Mouse (Mus musculus): ENCODE measurements at regions not wholly inside any gene's neighbourhood (a gene's known extent, or its start where the extent isn't known, plus 50 kb on each side); places are given as distances from the start of the nearest gene placed in this dataset.
"Not testable (repeated sequence)": the region's sequence is repeated elsewhere in the genome, so short reads cannot be mapped to it uniquely, and the experiment has no call there.

- no peak for DNase-seq (ENCODE audit: low read depth in 3 of 3, low spot score in 3 of 3)
- ATAC-seq (ENCODE audit: insufficient read depth): no peak
These were observed 197.4 kb downstream of the Prex1 start for GRCm38 (mm10) chr2:166516261-166516660.

GRCm38 (mm10) chr2:166514664-166515063 lies 199.0 kb downstream of the Prex1 start:
- TF ChIP-seq EP300 (IDR thresholded peaks at IDR 0.05; ENCODE audit: low read depth) (no peak), CTCF (IDR thresholded peaks at IDR 0.05; ENCODE audit: low read depth) (no peak)
- no peak overlapping the region for H3K4me3 ChIP-seq (ENCODE audit: insufficient read depth in 1 of 2, low read depth in 2 of 2, low read length in 2 of 2)
- no peak overlapping the region for H3K27ac ChIP-seq
- no peak overlapping the region for H3K4me2 ChIP-seq (ENCODE audit: low read depth)
- H3K9me3 ChIP-seq (ENCODE audit: control insufficient read depth, low read length): no peaks in the 10 kb centered on the region
- WGBS (ENCODE audit: insufficient replicate concordance): 40% methylated on average over 8 of the region's 8 CpGs
- no peak overlapping the region for H3K9ac ChIP-seq (replicated peaks)
- H3K27me3 ChIP-seq (ENCODE audit: control insufficient read depth, insufficient read depth, low read length): no peaks in the 10 kb centered on the region
- no peaks in the 10 kb centered on the region for H3K36me3 ChIP-seq (replicated peaks; ENCODE audit: control insufficient read depth, insufficient read depth, low read depth)
- DNase-seq (ENCODE audit: low read depth in 3 of 3, low spot score in 3 of 3) (no peak), ATAC-seq (ENCODE audit: insufficient read depth) (no peak)
- H3K4me1 ChIP-seq (replicated peaks; ENCODE audit: control insufficient read depth in 2 of 2, insufficient read depth in 2 of 2, low read length in 1 of 2): no peaks in the 10 kb centered on the region

More at GRCm38 (mm10) chr2:166516261-166516660, 197.4 kb downstream of the Prex1 start:
- Histone ChIP-seq H3K4me1 (replicated peaks; ENCODE audit: control insufficient read depth in 2 of 2, insufficient read depth in 2 of 2, low read length in 1 of 2) (no peaks in the 10 kb centered on the region), H3K27me3 (ENCODE audit: control insufficient read depth, insufficient read depth, low read length) (no peaks in the 10 kb centered on the region), H3K36me3 (replicated peaks; ENCODE audit: control insufficient read depth, insufficient read depth, low read depth) (no peaks in the 10 kb centered on the region), H3K27ac (no peak overlapping the region), H3K9ac (replicated peaks) (no peak overlapping the region), H3K4me2 (ENCODE audit: low read depth) (no peak overlapping the region), H3K4me3 (ENCODE audit: insufficient read depth in 1 of 2, low read depth in 2 of 2, low read length in 2 of 2) (no peak overlapping the region), H3K9me3 (ENCODE audit: control insufficient read depth, low read length) (no peaks in the 10 kb centered on the region)
- TF ChIP-seq EP300 (IDR thresholded peaks at IDR 0.05; ENCODE audit: low read depth) (no peak), CTCF (IDR thresholded peaks at IDR 0.05; ENCODE audit: low read depth) (no peak)
- 27% methylated on average over 1 of the region's 1 CpGs for WGBS (ENCODE audit: insufficient replicate concordance)

GRCm38 (mm10) chr2:166512488-166512887 lies 201.1 kb downstream of the Prex1 start:
- H3K4me2 ChIP-seq (ENCODE audit: low read depth): no peak overlapping the region
- H3K36me3 ChIP-seq (replicated peaks; ENCODE audit: control insufficient read depth, insufficient read depth, low read depth): no peaks in the 10 kb centered on the region
- WGBS (ENCODE audit: insufficient replicate concordance): 59% methylated on average over 8 of the region's 8 CpGs
- H3K4me1 ChIP-seq (replicated peaks; ENCODE audit: control insufficient read depth in 2 of 2, insufficient read depth in 2 of 2, low read length in 1 of 2): no peaks in the 10 kb centered on the region
- no peak overlapping the region for H3K9ac ChIP-seq (replicated peaks)
- peaks cover 2% of the 10 kb centered on the region; the same call in 1 of the 2 replicates for H3K9me3 ChIP-seq (ENCODE audit: control insufficient read depth, low read length)
- DNase-seq (ENCODE audit: low read depth in 3 of 3, low spot score in 3 of 3): no peak
- peak; percentile 67 for TF ChIP-seq CTCF (IDR thresholded peaks at IDR 0.05; ENCODE audit: low read depth)
- TF ChIP-seq EP300 (IDR thresholded peaks at IDR 0.05; ENCODE audit: low read depth): no peak
- no peak for ATAC-seq (ENCODE audit: insufficient read depth)
- H3K4me3 ChIP-seq (ENCODE audit: insufficient read depth in 1 of 2, low read depth in 2 of 2, low read length in 2 of 2): no peak overlapping the region
- no peaks in the 10 kb centered on the region for H3K27me3 ChIP-seq (ENCODE audit: control insufficient read depth, insufficient read depth, low read length)
- H3K27ac ChIP-seq: no peak overlapping the region

- not testable (repeated sequence) for ATAC-seq (ENCODE audit: insufficient read depth); H3K36me3 ChIP-seq (replicated peaks; ENCODE audit: control insufficient read depth, insufficient read depth, low read depth); H3K27ac ChIP-seq; DNase-seq (ENCODE audit: low read depth in 3 of 3, low spot score in 3 of 3); H3K27me3 ChIP-seq (ENCODE audit: control insufficient read depth, insufficient read depth, low read length); H3K4me3 ChIP-seq (ENCODE audit: insufficient read depth in 1 of 2, low read depth in 2 of 2, low read length in 2 of 2); H3K9me3 ChIP-seq (ENCODE audit: control insufficient read depth, low read length); H3K9ac ChIP-seq (replicated peaks); H3K4me1 ChIP-seq (replicated peaks; ENCODE audit: control insufficient read depth in 2 of 2, insufficient read depth in 2 of 2, low read length in 1 of 2); H3K4me2 ChIP-seq (ENCODE audit: low read depth)
- WGBS (ENCODE audit: insufficient replicate concordance): 61% methylated on average over 3 of the region's 3 CpGs
These were observed 202.2 kb downstream of the Prex1 start for GRCm38 (mm10) chr2:166511477-166511876.

GRCm38 (mm10) chr2:166510776-166511175 lies 202.9 kb downstream of the Prex1 start:
- Histone ChIP-seq H3K4me2 (ENCODE audit: low read depth) (no peak overlapping the region), H3K9me3 (ENCODE audit: control insufficient read depth, low read length) (peaks cover 2% of the 10 kb centered on the region; the same call in 1 of the 2 replicates), H3K36me3 (replicated peaks; ENCODE audit: control insufficient read depth, insufficient read depth, low read depth) (no peaks in the 10 kb centered on the region), H3K4me3 (ENCODE audit: insufficient read depth in 1 of 2, low read depth in 2 of 2, low read length in 2 of 2) (no peak overlapping the region), H3K27ac (no peak overlapping the region), H3K27me3 (ENCODE audit: control insufficient read depth, insufficient read depth, low read length) (no peaks in the 10 kb centered on the region), H3K4me1 (replicated peaks; ENCODE audit: control insufficient read depth in 2 of 2, insufficient read depth in 2 of 2, low read length in 1 of 2) (no peaks in the 10 kb centered on the region), H3K9ac (replicated peaks) (no peak overlapping the region)
- DNase-seq (ENCODE audit: low read depth in 3 of 3, low spot score in 3 of 3): no peak
- 44% methylated on average over 4 of the region's 4 CpGs for WGBS (ENCODE audit: insufficient replicate concordance)
- TF ChIP-seq CTCF (IDR thresholded peaks at IDR 0.05; ENCODE audit: low read depth) (no peak), EP300 (IDR thresholded peaks at IDR 0.05; ENCODE audit: low read depth) (no peak)
- no peak for ATAC-seq (ENCODE audit: insufficient read depth)
